Mouse (Mus musculus): ENCODE results near the gene Phf23.

DNA sequence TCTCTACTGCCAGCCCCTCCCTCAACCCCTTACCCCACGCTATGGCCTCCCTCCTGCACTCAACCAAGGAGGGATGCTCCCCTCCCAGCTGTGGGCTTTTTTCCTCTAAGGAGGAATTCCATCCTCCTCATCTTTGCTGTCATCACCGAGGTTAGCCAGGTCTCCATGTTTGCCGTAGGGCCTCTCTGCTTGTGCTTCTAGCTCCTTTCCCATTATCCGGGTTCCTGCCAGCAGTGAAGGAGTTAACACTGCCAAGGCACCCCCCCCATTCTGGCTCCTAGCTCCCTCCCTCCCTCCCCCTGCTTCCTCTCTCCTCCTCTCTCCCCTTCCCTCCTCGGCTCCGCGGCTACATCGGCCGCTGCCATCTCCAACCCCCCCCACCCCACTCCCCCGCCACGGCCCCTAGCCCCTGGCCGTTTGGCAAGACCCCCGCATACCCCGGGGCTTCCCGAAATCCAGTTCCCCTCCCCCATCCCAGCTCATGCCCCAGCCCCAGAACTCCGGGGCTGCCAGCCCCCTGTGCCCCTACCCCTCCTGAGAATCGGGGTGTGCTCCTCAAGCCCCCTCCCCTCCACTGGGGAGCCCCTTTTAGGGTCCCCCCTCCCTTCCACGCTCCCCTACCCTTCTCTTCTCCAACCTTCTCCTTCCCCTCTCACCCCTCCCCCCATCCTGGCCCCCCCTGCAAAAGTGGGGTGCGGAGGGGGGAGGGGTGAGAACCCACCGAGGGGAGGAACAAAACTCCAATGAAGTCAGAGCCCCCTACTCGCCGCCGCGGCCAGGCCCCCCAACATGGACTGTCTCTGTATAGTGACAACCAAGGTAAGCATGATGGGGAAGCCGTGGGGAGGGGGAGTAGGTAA, 22.8 kb downstream of the Phf23 start:
- TF ChIP-seq CTCF (IDR thresholded peaks at IDR 0.05; ENCODE audit: low read depth) (no peak), EP300 (IDR thresholded peaks at IDR 0.05; ENCODE audit: low read depth) (no peak)

All from heart, postnatal 0 days (tissue).